In the genomic region with DNA sequence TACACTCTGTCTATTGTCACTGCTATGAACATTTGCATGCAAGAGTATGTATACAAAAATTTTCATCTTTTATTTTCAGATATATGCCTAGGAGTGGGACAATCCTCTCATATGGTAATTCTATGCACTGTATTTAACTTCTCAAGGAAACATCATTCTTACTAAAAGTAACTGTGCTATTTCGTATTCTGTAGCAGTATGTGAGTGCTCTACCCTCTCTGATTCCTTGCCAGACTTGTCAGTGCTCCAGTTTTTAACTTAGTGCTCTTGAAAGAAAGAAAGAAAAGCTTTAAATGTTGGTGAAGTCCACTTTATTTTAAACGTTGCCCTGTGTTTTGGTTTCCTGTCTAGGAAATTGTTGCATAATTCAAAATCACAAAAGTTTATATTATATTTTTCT, we compare ENCODE assay signal across 12 mouse cellular contexts.
"Had no signal": no experiment of that assay in that cellular context is flagged by ENCODE, and none has a peak within 500 bp of the region (broad histone marks: within the 10 kb centered on the region; RNA-seq: fewer than 3 reads in every experiment).

No protein-coding gene starts in this region.

- DNase-seq: retina, postnatal 1 day; right cerebral cortex, adult 18-20 months; right cerebral cortex, postnatal 14 days; right cerebral cortex, postnatal 25 days; right cerebral cortex, postnatal 4 days; spleen, adult 18-20 months; thymus, adult 18-20 months; thymus, adult 2 months; thymus, postnatal 14 days; thymus, postnatal 25 days; thymus, postnatal 36 days; thymus, postnatal 4 days had no signal
